Mouse (Mus musculus) thymus, adult 2 months (tissue): ENCODE results near the gene Gm40460. TPM values are rescaled to one million over a fixed set of nuclear protein-coding genes. Genes with fewer than 3 reads are reported as not detected.
"Not testable (repeated sequence)": the region's sequence is repeated elsewhere in the genome, so short reads cannot be mapped to it uniquely, and the experiment has no call there.

ENCODE experiments used
- DNase-seq: peaks from one replicate; pipeline ENCODE4 v3.0.0; 2021
- H3K27ac ChIP-seq: fragments of 200-500 bp; 2 replicates; pipeline ENCODE4 v1.5.1; 2012; ENCODE audit warnings: low read length, control low read depth; ENCODE audit not compliant: control insufficient read depth, insufficient read depth
- H3K27me3 ChIP-seq: fragments of 200-500 bp; 2 replicates; pipeline ENCODE4 v1.6.1; 2012; ENCODE audit warnings: mild to moderate bottlenecking, low read length, moderate library complexity, mixed read lengths; ENCODE audit not compliant: control insufficient read depth, insufficient read depth
- H3K36me3 ChIP-seq: fragments of 200-500 bp; 2 replicates; pipeline ENCODE4 v1.6.1; 2012; ENCODE audit warnings: mild to moderate bottlenecking, low read length, moderate library complexity; ENCODE audit not compliant: control insufficient read depth, insufficient read depth
- H3K4me1 ChIP-seq: fragments of 200-500 bp; replicated peaks from 2 replicates; pipeline ENCODE4 v1.6.1; 2012; ENCODE audit warnings: low read length; ENCODE audit not compliant: control insufficient read depth, insufficient read depth
- H3K4me3 ChIP-seq: fragments of 200-500 bp; 2 replicates; pipeline ENCODE4 v1.5.1; 2012; ENCODE audit warnings: mild to moderate bottlenecking, low read length, control low read depth, moderate library complexity; ENCODE audit not compliant: control insufficient read depth, insufficient read depth
- CTCF ChIP-seq: fragments of 200-500 bp; IDR thresholded peaks from 2 replicates; pipeline ENCODE4 v1.5.1; 2012; ENCODE audit warnings: mild to moderate bottlenecking, control low read depth, low read length, moderate library complexity, borderline replicate concordance; ENCODE audit not compliant: control insufficient read depth, poor library complexity, insufficient read depth; ENCODE audit errors: extremely low read depth
- POLR2A ChIP-seq: fragments of 200-500 bp; IDR thresholded peaks from 2 replicates; pipeline ENCODE4 v1.6.1; 2012; ENCODE audit warnings: mild to moderate bottlenecking, low read length, control low read depth, moderate library complexity; ENCODE audit not compliant: control insufficient read depth, poor library complexity, insufficient read depth; ENCODE audit errors: extremely low read depth
- WGBS: fragments of 180-500 bp; shearing (Covaris S2); methylation state at CpG from one replicate; pipeline ENCODE4 v1.1.7; 2018; 5-methylcytosine and 5-hydroxymethylcytosine counted together
- polyA plus RNA-seq: library from polyadenylated mRNA; depleted of rRNA; stranded (reverse); fragments of >200 nt; gene quantifications from 2 replicates; pipeline ENCODE4 v1.2.3, GENCODE M21; 2012

The Gm40460 gene
- polyA plus RNA-seq, 1 experiment, result not detected

GRCm38 (mm10) chr7:142278183-142278582, 37.3 kb upstream of the Gm40460 start:
- not testable (repeated sequence) for H3K27ac ChIP-seq, H3K36me3 ChIP-seq, H3K27me3 ChIP-seq, H3K4me1 ChIP-seq, H3K4me3 ChIP-seq
- 0 out of 2 replicates have a peak, but pooled peaks have one; percentile 27 for TF ChIP-seq CTCF
- DNase-seq, result peak; percentile 67
- 0% methylated on average over 3 of the region's 3 CpGs for WGBS

- H3K27me3 ChIP-seq, DNase-seq, H3K4me3 ChIP-seq, H3K27ac ChIP-seq, H3K4me1 ChIP-seq, H3K36me3 ChIP-seq: not testable (repeated sequence)
Observed at GRCm38 (mm10) chr7:142274263-142274662, 33.4 kb upstream of the Gm40460 start, which contains the start of gene Gm4559. Gene Gm4559 (minus strand): TSS chr7:142274363.

- DNase-seq, H3K36me3 ChIP-seq, H3K27me3 ChIP-seq, H3K27ac ChIP-seq, H3K4me1 ChIP-seq, H3K4me3 ChIP-seq: not testable (repeated sequence)
- 42% methylated on average over 1 of the region's 1 CpGs for WGBS
Observed at GRCm38 (mm10) chr7:142258254-142258653, 17.4 kb upstream of the Gm40460 start, which contains the start of gene Gm2431. Gene Gm2431 (minus strand): TSS chr7:142258354.

GRCm38 (mm10) chr7:142255517-142255916, 14.6 kb upstream of the Gm40460 start:
- Histone ChIP-seq H3K4me3 (no peak overlapping the region), H3K4me1 (no peaks in the 10 kb centered on the region), H3K27me3 (no peaks in the 10 kb centered on the region), H3K36me3 (no peaks in the 10 kb centered on the region), H3K27ac (no peak overlapping the region)
- no peak for TF ChIP-seq POLR2A
- TF ChIP-seq CTCF, result no peak
- DNase-seq, result peak; percentile 27
- WGBS, result 0% methylated on average over 2 of the region's 2 CpGs

GRCm38 (mm10) chr7:142249824-142250223, 8.9 kb upstream of the Gm40460 start:
- no peak overlapping the region for H3K27ac ChIP-seq
- WGBS, result 3% methylated on average over 1 of the region's 1 CpGs

GRCm38 (mm10) chr7:142231540-142231939, 9.3 kb downstream of the Gm40460 start:
- WGBS, result 72% methylated on average over 1 of the region's 1 CpGs
- Histone ChIP-seq H3K4me3 (no peak overlapping the region), H3K27ac (no peak overlapping the region), H3K4me1 (no peaks in the 10 kb centered on the region), H3K27me3 (no peaks in the 10 kb centered on the region), H3K36me3 (no peaks in the 10 kb centered on the region)
- no peak for TF ChIP-seq POLR2A
- no peak for DNase-seq

More at GRCm38 (mm10) chr7:142249824-142250223, 8.9 kb upstream of the Gm40460 start:
- H3K27me3 ChIP-seq, result no peaks in the 10 kb centered on the region
- peak; percentile 10 for DNase-seq
- no peak for TF ChIP-seq CTCF
- TF ChIP-seq POLR2A, result no peak
- no peak overlapping the region for H3K4me3 ChIP-seq
- H3K4me1 ChIP-seq, result no peaks in the 10 kb centered on the region
- no peaks in the 10 kb centered on the region for H3K36me3 ChIP-seq

GRCm38 (mm10) chr7:142229871-142230270, 11.0 kb downstream of the Gm40460 start, which contains the start of gene Krtap5-5:
Gene Krtap5-5 (minus strand): TSS chr7:142229971.
- H3K27ac ChIP-seq, DNase-seq, H3K27me3 ChIP-seq, H3K4me1 ChIP-seq, H3K36me3 ChIP-seq, H3K4me3 ChIP-seq: not testable (repeated sequence)
- WGBS, result 64% methylated on average over 3 of the region's 3 CpGs

- no peak for TF ChIP-seq POLR2A
- TF ChIP-seq CTCF, result no peak
- Histone ChIP-seq H3K27ac (no peak overlapping the region), H3K27me3 (no peaks in the 10 kb centered on the region), H3K36me3 (no peaks in the 10 kb centered on the region), H3K4me1 (no peaks in the 10 kb centered on the region), H3K4me3 (no peak overlapping the region)
- no peak for DNase-seq
- 65% methylated on average over 2 of the region's 2 CpGs for WGBS
Observed at GRCm38 (mm10) chr7:142224518-142224917, 16.4 kb downstream of the Gm40460 start.

GRCm38 (mm10) chr7:142212136-142212535, 28.7 kb downstream of the Gm40460 start:
- not testable (repeated sequence) for H3K36me3 ChIP-seq, H3K27ac ChIP-seq, H3K4me1 ChIP-seq, H3K27me3 ChIP-seq, H3K4me3 ChIP-seq, DNase-seq
- WGBS, result 85% methylated on average over 1 of the region's 1 CpGs
